Mouse (Mus musculus) heart, embryonic 11.5 days (tissue): ENCODE measurements around the gene Pgd. TPM values are rescaled to one million over a fixed set of nuclear protein-coding genes. Genes with fewer than 3 reads are reported as not detected.
"Not testable (repeated sequence)": the region's sequence is repeated elsewhere in the genome, so short reads cannot be mapped to it uniquely, and the experiment has no call there.

ENCODE experiments used
- ATAC-seq: fragments of 200-750 bp; cut with Nextera tagmentation; replicated peaks from 2 replicates; pipeline ENCODE4 v1.8.0; 2017; ENCODE audit warnings: moderate library complexity; ENCODE audit not compliant: insufficient number of reproducible peaks, low FRiP score, low TSS enrichment
- H3K27ac ChIP-seq: fragments of 300-500 bp; sonication (generic); 2 replicates; pipeline ENCODE4 v1.5.1; 2014; ENCODE audit warnings: mild to moderate bottlenecking, low read depth, low read length
- H3K27me3 ChIP-seq: fragments of 300-500 bp; sonication (generic); 2 replicates; pipeline ENCODE4 v1.6.1; 2014; ENCODE audit warnings: mild to moderate bottlenecking, low read length, mixed read lengths; ENCODE audit not compliant: control insufficient read depth, insufficient read depth
- H3K36me3 ChIP-seq: fragments of 300-500 bp; sonication (generic); 2 replicates; pipeline ENCODE4 v1.6.1; 2014; ENCODE audit warnings: mild to moderate bottlenecking, low read length, moderate library complexity, mixed read lengths; ENCODE audit not compliant: control insufficient read depth, insufficient read depth
- H3K4me1 ChIP-seq: fragments of 300-500 bp; sonication (generic); 2 replicates; pipeline ENCODE4 v1.6.1; 2014; ENCODE audit warnings: low read length; ENCODE audit not compliant: control insufficient read depth, insufficient read depth
- H3K4me2 ChIP-seq: fragments of 300-500 bp; sonication (generic); 2 replicates; pipeline ENCODE4 v1.6.1; 2014; ENCODE audit warnings: mild to moderate bottlenecking, moderate library complexity
- H3K4me3 ChIP-seq: fragments of 300-500 bp; sonication (generic); 2 replicates; pipeline ENCODE4 v1.5.1; 2014; ENCODE audit warnings: low read depth, low read length
- H3K9ac ChIP-seq: fragments of 300-500 bp; sonication (generic); 2 replicates; pipeline ENCODE4 v1.6.1; 2014; ENCODE audit warnings: mild to moderate bottlenecking, low read depth, low read length, moderate library complexity
- H3K9me3 ChIP-seq: fragments of 300-500 bp; sonication (generic); replicated peaks from 2 replicates; pipeline ENCODE4 v1.6.1; 2016; ENCODE audit warnings: low read length; ENCODE audit not compliant: control insufficient read depth
- WGBS: fragments of 180-500 bp; shearing (Covaris S2); extraction: QIAGEN DNeasy Blood & Tissue Kit; methylation state at CpG from one replicate; pipeline ENCODE4 v1.1.7; 2014; ENCODE audit not compliant: insufficient replicate concordance; 5-methylcytosine and 5-hydroxymethylcytosine counted together
- polyA plus RNA-seq: library from polyadenylated mRNA; unstranded; fragments of >200 nt; fragmentation: Nextera tagmentation; extraction: Ambion mirVana; gene quantifications from 2 replicates; pipeline ENCODE4 v1.2.1, GENCODE M21; 2014

Pgd gene
- polyA plus RNA-seq: 37.2 and 37.8 TPM in 2 replicates

DNA sequence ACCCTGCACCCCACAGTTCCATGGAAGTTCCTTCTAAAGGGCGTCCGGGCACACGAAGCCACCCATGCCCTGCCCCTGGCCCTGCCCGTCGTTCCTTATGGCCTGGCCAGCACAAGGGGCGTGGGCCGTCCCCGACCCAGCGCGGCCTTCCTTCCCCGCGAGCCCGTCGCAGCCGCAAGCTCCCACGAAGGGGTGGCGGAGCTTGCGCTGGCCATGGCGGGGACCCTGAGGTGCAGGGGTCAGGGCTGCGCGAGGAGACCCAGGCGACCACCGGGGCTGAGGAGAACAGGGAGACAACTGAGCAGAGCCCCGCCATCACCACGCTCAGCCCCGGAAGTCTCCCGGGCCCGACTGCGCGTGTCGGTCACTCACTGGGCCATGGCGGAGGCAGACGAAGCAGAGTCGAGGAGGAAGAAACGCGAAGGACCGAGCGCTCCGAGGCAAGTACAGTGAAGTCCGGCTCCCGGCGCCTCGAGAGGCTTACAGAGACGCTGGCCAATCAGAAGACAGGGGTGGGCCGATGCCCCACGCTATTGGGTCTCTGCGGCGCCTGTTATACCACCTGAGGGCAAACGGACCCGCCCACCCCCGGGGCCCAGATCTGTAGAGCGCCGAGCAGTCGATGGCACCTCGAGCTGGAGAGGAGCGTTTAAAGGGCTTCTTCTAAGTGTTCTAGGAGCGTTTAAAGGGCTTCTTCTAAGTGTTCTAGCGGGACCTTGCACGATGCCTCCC lies at the start of gene Pgd:
Gene Pgd, minus strand, starts transcription at position 557 of the 732 bp plus-strand sequence.
- Histone ChIP-seq H3K9ac (peak within 1 kb of the TSS; percentile 95), H3K4me3 (peak within 1 kb of the TSS; percentile 92), H3K4me1 (peaks cover 9% of the 10 kb centered on the region), H3K27me3 (no peaks in the 10 kb centered on the region), H3K36me3 (peaks cover 2% of the 10 kb centered on the region; the same call in 1 of the 2 replicates), H3K9me3 (no peaks in the 10 kb centered on the region), H3K27ac (peak within 1 kb of the TSS; percentile 86), H3K4me2 (peak within 1 kb of the TSS; percentile 93)
- under 1% methylated on average over 57 of the region's 59 CpGs for WGBS
- peak; percentile 99 for ATAC-seq

DNA sequence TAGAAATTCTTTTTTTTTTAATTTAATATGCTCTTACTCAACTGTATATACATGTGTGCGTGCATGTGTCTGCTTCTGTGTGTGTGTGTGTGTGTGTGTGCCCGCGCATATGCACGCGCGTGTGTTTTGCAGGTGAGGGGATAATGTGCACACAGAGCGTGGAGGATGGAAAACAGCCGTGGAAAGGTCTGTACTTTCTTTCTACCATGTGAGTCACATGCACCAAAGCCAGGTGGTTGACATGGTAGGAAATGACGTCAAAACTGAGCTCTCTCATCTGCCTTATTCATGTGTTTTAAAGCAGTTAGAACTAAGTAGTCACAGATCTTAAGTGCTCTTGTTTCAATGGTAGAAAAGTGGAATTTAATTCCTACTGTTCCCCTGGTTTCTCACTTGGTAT lies 49.4 kb upstream of the Pgd start:
- Histone ChIP-seq H3K27ac (no peak overlapping the region), H3K9ac (no peak overlapping the region), H3K9me3 (0 out of 2 replicates have a peak, but pooled peaks cover 2% of the 10 kb centered on the region), H3K27me3 (no peaks in the 10 kb centered on the region), H3K4me2 (no peak overlapping the region), H3K4me3 (no peak overlapping the region), H3K36me3 (peaks cover 22% of the 10 kb centered on the region), H3K4me1 (0 out of 2 replicates have a peak, but pooled peaks cover 3% of the 10 kb centered on the region)
- WGBS: 92% methylated on average over 9 of the region's 9 CpGs
- no peak for ATAC-seq

DNA sequence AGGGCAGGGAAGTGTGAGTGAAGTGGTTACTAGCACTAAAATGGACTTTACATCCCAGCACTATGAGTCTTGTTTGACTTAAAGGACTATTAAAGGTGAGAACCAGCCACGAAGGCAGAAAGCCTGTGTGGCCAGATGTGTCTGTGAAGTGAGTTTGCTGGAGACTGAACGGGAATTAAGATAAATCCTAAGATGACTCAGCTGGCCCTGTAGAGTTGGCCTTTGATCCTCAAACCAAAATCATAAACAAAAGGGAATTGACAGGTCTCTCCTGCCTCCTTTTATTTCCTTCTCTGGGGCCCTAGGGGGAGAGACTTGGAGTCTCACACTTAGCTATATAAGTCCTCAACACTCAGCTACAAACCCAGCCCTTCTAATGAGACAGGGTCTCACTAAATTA lies 48.8 kb upstream of the Pgd start:
- ATAC-seq: no peak
- Histone ChIP-seq H3K27ac (no peak overlapping the region), H3K4me1 (0 out of 2 replicates have a peak, but pooled peaks cover 3% of the 10 kb centered on the region), H3K4me2 (no peak overlapping the region), H3K9me3 (0 out of 2 replicates have a peak, but pooled peaks cover 2% of the 10 kb centered on the region), H3K36me3 (peaks cover 22% of the 10 kb centered on the region), H3K9ac (no peak overlapping the region), H3K27me3 (no peaks in the 10 kb centered on the region), H3K4me3 (no peak overlapping the region)
- 43% methylated on average over 2 of the region's 2 CpGs for WGBS

DNA sequence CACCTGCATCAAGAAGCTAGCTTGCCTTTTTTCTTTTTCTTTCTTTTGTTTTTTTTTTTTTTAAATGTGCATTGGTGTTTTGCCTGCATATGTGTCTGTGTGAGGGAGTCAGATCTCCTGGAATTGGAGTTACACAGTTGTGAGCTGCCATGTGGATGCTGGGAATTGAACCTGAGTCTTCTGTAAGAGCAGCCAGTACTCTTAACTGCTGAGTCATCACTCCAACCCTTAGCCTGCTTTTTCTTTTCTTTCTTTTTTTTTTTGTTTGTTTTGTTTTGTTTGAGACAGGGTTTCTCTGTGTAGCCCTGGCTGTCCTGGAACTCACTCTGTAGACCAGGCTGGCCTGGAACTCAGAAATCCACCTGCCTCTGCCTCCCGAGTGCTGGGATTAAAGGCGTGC lies 47.9 kb upstream of the Pgd start:
- not testable (repeated sequence) for H3K4me1 ChIP-seq, H3K9me3 ChIP-seq, H3K27ac ChIP-seq, H3K9ac ChIP-seq, ATAC-seq, H3K4me2 ChIP-seq, H3K27me3 ChIP-seq, H3K4me3 ChIP-seq
- peaks cover 25% of the 10 kb centered on the region for H3K36me3 ChIP-seq
- WGBS: 92% methylated on average over 2 of the region's 2 CpGs

DNA sequence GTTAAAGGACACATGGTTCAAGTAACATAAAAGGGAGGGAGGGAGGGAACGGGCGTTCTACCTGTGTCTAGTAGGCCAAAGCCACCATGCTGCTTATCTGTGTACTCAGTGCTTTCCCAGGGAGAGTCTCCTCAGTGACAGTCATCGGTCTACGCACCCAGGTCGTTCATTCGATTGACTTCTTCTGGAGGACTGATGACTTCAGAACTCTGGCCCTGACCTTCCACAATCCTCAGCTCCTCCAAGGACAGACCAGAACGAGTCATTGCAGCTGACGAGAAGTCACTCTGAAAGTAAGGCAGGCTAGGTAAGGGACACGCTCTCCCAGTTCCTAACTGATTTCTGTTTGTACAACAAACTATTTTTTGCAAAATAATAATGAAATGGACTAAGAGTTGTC lies 46.9 kb upstream of the Pgd start:
- Histone ChIP-seq H3K9me3 (0 out of 2 replicates have a peak, but pooled peaks cover 2% of the 10 kb centered on the region), H3K9ac (no peak overlapping the region), H3K4me2 (no peak overlapping the region), H3K27ac (no peak overlapping the region), H3K4me1 (no peaks in the 10 kb centered on the region), H3K27me3 (no peaks in the 10 kb centered on the region), H3K36me3 (peaks cover 25% of the 10 kb centered on the region), H3K4me3 (no peak overlapping the region)
- ATAC-seq: no peak
- 92% methylated on average over 9 of the region's 9 CpGs for WGBS

DNA sequence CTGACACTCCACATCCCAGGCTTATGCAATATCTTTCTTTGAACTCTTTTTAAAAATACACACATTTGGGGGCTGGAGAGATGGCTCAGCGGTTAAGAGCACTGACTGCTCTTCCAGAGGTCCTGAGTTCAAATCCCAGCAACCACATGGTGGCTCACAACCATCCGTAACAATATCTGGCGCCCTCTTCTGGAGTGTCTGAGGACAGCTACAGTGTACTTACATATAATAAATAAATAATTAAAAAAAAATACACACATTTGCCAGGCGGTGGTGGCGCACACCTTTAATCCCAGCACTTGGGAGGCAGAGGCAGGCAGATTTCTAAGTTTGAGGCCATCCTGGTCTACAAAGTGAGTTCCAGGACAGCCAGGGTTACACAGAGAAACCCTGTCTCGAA lies 44.9 kb upstream of the Pgd start:
- not testable (repeated sequence) for H3K4me1 ChIP-seq, ATAC-seq, H3K9me3 ChIP-seq, H3K9ac ChIP-seq, H3K27me3 ChIP-seq, H3K4me3 ChIP-seq, H3K4me2 ChIP-seq, H3K27ac ChIP-seq
- peaks cover 27% of the 10 kb centered on the region for H3K36me3 ChIP-seq
- WGBS: 91% methylated on average over 6 of the region's 6 CpGs

DNA sequence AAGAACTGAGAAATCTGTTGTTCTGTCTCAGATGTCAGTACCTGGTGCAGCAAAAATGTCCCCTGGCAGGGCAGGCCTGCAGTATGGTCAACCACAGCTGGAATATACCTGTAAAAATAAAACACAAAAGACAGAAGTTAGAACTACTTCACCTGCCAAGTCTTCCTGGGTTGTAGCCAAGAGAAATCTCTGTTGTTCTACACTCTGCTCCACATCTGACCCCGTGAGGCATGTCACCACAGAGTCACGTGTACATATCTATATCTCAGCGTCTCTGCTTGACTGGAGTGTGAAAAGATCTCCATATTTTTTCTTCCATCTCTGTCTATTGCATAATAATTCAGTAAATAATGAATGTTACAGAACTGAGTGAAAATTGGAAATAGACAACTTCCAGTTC lies 35.9 kb upstream of the Pgd start:
- Histone ChIP-seq H3K27me3 (no peaks in the 10 kb centered on the region), H3K9me3 (no peaks in the 10 kb centered on the region), H3K4me3 (no peak overlapping the region), H3K36me3 (peaks cover 11% of the 10 kb centered on the region), H3K4me2 (no peak overlapping the region), H3K27ac (no peak overlapping the region), H3K9ac (no peak overlapping the region), H3K4me1 (no peaks in the 10 kb centered on the region)
- 84% methylated on average over 3 of the region's 3 CpGs for WGBS
- no peak for ATAC-seq

DNA sequence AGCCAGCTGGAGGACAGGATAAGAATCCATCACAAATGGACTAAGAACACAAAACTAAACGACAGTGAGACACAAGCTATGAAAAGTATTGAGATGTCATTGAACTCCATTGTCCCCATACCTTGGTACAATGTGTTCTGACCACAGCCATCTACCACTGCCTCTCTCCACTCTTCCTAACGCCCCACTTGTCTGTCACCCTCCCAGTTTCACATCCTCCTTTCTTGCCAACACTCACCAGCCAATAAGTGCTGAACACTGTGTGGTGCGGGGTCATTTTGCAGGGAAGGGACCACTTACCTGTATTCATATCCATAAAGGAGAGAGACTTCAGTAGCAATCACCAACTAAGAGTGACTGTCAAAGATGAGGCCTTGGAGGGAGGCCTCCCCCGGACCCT lies 34.5 kb upstream of the Pgd start:
- Histone ChIP-seq H3K9ac (no peak overlapping the region), H3K36me3 (peaks cover 11% of the 10 kb centered on the region), H3K27ac (no peak overlapping the region), H3K4me3 (no peak overlapping the region), H3K4me1 (no peaks in the 10 kb centered on the region), H3K27me3 (no peaks in the 10 kb centered on the region), H3K4me2 (no peak overlapping the region), H3K9me3 (no peaks in the 10 kb centered on the region)
- 87% methylated on average over 4 of the region's 4 CpGs for WGBS
- no peak for ATAC-seq

DNA sequence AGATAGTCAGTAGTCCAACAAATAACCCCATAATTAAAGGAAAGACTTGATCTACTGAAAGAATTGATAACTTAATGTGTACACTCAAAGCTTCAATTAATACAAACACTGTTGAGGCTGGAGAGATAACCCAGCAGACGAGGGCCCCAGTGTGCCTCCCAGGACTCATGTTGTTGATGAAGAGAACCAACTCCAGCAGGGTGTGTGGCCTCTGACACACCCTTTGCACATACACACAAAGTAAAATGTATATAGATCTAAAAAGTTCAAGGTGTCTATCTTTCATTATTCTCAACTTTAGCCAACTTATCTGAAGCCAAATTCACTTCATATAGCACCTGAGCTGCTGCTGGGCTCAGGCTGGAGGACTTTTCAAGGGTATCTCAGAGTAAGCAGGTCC lies 30.6 kb upstream of the Pgd start:
- H3K4me2 ChIP-seq: no peak overlapping the region
- ATAC-seq: no peak
- no peak overlapping the region for H3K27ac ChIP-seq
- no peaks in the 10 kb centered on the region for H3K9me3 ChIP-seq
- no peaks in the 10 kb centered on the region for H3K4me1 ChIP-seq
- 72% methylated on average over 1 of the region's 1 CpGs for WGBS
- no peaks in the 10 kb centered on the region for H3K27me3 ChIP-seq
- no peak overlapping the region for H3K4me3 ChIP-seq
- peaks cover 8% of the 10 kb centered on the region; the same call in 1 of the 2 replicates for H3K36me3 ChIP-seq
- no peak overlapping the region for H3K9ac ChIP-seq
